Mouse (Mus musculus): Measurements from ENCODE around the gene Arnt2. TPM values are rescaled to one million over a fixed set of nuclear protein-coding genes. Genes with fewer than 3 reads are reported as not detected.

Arnt2 gene
- polyA plus RNA-seq, 1 experiment from 2014 or later, result 4.4 TPM

GRCm38 (mm10) chr7:84240406-84240805 is 169.6 kb downstream of the Arnt2 start:
- Histone ChIP-seq H3K4me3 (no peak overlapping the region), H3K9me3 (replicated peaks) (no peaks in the 10 kb centered on the region), H3K27me3 (replicated peaks) (no peaks in the 10 kb centered on the region), H3K4me1 (replicated peaks) (no peaks in the 10 kb centered on the region), H3K36me3 (no peaks in the 10 kb centered on the region), H3K27ac (ENCODE audit: poor library complexity, severe bottlenecking) (no peak overlapping the region), H3K9ac (no peak overlapping the region), H3K4me2 (no peak overlapping the region)
- no peak for ATAC-seq (ENCODE audit: insufficient number of reproducible peaks, low FRiP score)
- WGBS, result 55% methylated on average over 3 of the region's 3 CpGs

- Histone ChIP-seq H3K27me3 (replicated peaks) (no peaks in the 10 kb centered on the region), H3K4me1 (replicated peaks) (no peaks in the 10 kb centered on the region), H3K36me3 (no peaks in the 10 kb centered on the region), H3K27ac (ENCODE audit: poor library complexity, severe bottlenecking) (no peak overlapping the region), H3K4me3 (no peak overlapping the region), H3K4me2 (no peak overlapping the region), H3K9ac (no peak overlapping the region), H3K9me3 (replicated peaks) (no peaks in the 10 kb centered on the region)
- no peak for ATAC-seq (ENCODE audit: insufficient number of reproducible peaks, low FRiP score)
- 74% methylated on average over 4 of the region's 4 CpGs for WGBS
These were observed 172.3 kb downstream of the Arnt2 start for GRCm38 (mm10) chr7:84237655-84238054.

DNA sequence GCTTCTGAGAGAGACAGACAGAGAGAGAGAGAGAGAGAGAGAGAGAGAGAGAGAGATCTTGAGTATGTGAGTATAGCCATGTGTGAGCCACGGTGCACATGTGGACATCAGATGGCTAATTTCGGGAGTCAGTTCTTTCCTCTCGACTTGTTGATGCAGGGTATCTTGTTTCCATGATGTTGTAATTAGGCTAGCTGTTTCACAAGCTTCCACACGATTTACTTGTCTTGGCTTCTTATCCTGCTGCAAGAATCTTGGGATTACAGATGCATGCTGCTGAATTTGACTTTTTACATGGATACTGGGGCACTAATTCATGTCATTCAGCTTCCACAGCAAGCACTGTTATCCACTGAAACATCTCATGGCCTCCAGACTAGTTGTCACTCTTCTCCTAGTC is 178.6 kb downstream of the Arnt2 start:
- H3K9ac ChIP-seq, result no peak overlapping the region
- no peaks in the 10 kb centered on the region for H3K27me3 ChIP-seq (replicated peaks)
- H3K4me3 ChIP-seq, result no peak overlapping the region
- H3K27ac ChIP-seq (ENCODE audit: poor library complexity, severe bottlenecking), result no peak overlapping the region
- H3K4me1 ChIP-seq (replicated peaks), result no peaks in the 10 kb centered on the region
- no peak overlapping the region for H3K4me2 ChIP-seq
- no peaks in the 10 kb centered on the region for H3K36me3 ChIP-seq
- WGBS, result 58% methylated on average over 4 of the region's 4 CpGs
- H3K9me3 ChIP-seq (replicated peaks), result no peaks in the 10 kb centered on the region
- ATAC-seq (ENCODE audit: insufficient number of reproducible peaks, low FRiP score), result no peak

DNA sequence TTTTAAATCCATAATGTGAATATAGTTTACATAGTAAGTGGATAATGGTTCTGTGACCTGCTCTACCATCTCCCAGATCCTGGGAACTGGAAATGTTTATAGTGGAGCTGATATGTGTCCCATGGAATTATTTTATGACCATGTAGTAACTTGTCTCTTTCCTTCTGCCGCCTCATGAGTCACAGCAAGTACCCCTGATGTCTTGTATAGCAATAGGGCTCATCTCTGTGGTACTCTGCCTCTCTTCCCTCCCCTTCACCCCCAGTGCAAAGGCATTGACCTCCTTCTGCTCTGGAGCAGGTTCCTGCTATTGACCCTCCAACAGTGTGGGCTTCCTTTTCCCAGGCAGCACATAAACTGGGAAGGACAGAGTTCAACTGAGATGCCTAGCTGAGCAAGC is 182.3 kb downstream of the Arnt2 start:
- 86% methylated on average over 1 of the region's 1 CpGs for WGBS
- H3K4me2 ChIP-seq, result no peak overlapping the region
- H3K36me3 ChIP-seq, result no peaks in the 10 kb centered on the region
- no peak overlapping the region for H3K27ac ChIP-seq (ENCODE audit: poor library complexity, severe bottlenecking)
- no peaks in the 10 kb centered on the region for H3K27me3 ChIP-seq (replicated peaks)
- H3K4me1 ChIP-seq (replicated peaks), result no peaks in the 10 kb centered on the region
- H3K9ac ChIP-seq, result no peak overlapping the region
- no peak for ATAC-seq (ENCODE audit: insufficient number of reproducible peaks, low FRiP score)
- H3K9me3 ChIP-seq (replicated peaks), result no peaks in the 10 kb centered on the region
- H3K4me3 ChIP-seq, result no peak overlapping the region

- WGBS, result 73% methylated on average over 3 of the region's 3 CpGs
- no peaks in the 10 kb centered on the region for H3K36me3 ChIP-seq
- no peaks in the 10 kb centered on the region for H3K9me3 ChIP-seq (replicated peaks)
- no peak overlapping the region for H3K9ac ChIP-seq
- H3K4me3 ChIP-seq, result no peak overlapping the region
- H3K4me2 ChIP-seq, result no peak overlapping the region
- no peak for ATAC-seq (ENCODE audit: insufficient number of reproducible peaks, low FRiP score)
- H3K4me1 ChIP-seq (replicated peaks), result no peaks in the 10 kb centered on the region
- H3K27ac ChIP-seq (ENCODE audit: poor library complexity, severe bottlenecking), result no peak overlapping the region
- H3K27me3 ChIP-seq (replicated peaks), result no peaks in the 10 kb centered on the region
These were observed 183.1 kb downstream of the Arnt2 start for GRCm38 (mm10) chr7:84226909-84227308.

DNA sequence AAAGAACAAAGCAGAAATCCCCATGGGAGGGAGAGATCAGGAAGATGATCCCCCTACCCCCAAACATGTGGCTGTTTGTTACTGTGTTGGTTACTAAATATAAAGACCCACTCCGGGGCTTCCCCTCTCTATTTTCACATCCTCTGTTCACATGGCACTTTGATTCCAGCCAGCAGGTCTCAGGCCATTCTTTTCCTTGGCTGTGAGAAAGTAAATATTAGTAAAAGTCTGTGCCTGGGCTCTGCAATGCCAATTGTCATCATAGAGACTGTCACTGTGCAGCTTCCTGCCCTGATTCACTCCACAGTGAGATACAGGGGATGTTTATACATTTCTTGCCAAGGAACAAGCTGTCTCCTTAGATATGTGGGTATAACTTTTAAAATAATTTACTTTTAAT is 197.9 kb downstream of the Arnt2 start:
- H3K4me2 ChIP-seq, result no peak overlapping the region
- H3K27ac ChIP-seq (ENCODE audit: poor library complexity, severe bottlenecking), result no peak overlapping the region
- 30% methylated on average over 1 of the region's 1 CpGs for WGBS
- no peaks in the 10 kb centered on the region for H3K36me3 ChIP-seq
- 0 out of 2 replicates have a peak, but pooled peaks have one; percentile 25 for ATAC-seq (ENCODE audit: insufficient number of reproducible peaks, low FRiP score)
- no peak overlapping the region for H3K9ac ChIP-seq
- H3K27me3 ChIP-seq (replicated peaks), result no peaks in the 10 kb centered on the region
- H3K4me1 ChIP-seq (replicated peaks), result peaks cover 20% of the 10 kb centered on the region
- H3K4me3 ChIP-seq, result no peak overlapping the region
- no peaks in the 10 kb centered on the region for H3K9me3 ChIP-seq (replicated peaks)

DNA sequence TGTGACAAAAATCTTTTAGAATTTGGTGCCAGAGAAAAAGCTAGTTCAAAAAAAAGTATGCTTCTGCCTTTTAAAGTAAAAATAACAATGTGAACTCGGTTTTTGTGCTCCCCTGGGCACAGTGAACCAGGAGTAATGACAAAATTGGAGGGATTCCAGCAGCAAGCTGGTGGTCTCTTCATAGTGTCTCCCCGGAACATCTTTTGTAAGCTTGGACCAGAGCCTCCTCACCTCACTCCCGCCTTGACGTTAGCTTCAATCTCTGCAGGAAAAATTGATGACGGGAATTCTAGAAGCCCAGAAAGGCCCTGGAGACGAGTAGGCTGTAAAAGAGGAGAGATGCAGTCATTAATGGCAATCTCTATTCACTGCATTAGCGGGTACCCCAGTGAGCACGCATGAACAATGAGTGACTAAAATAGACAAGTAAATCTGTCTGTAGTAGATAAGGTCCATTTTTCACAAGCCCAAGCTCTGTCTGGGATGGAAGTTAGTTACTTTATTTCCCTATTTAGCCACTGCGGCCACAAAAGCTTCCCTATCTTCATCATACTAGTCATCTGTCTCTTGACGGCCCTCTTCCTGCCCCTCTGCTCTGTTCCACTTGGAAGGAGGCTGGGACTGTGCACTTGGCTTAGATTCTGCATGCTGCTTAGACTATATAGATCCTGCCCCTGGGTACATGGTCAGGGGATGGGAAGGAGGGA is 199.2 kb downstream of the Arnt2 start:
- Histone ChIP-seq H3K27ac (ENCODE audit: poor library complexity, severe bottlenecking) (peak overlapping the region; percentile 38; the same call in 1 of the 2 replicates), H3K4me2 (no peak overlapping the region), H3K27me3 (replicated peaks) (no peaks in the 10 kb centered on the region), H3K4me1 (replicated peaks) (peaks cover 20% of the 10 kb centered on the region), H3K4me3 (no peak overlapping the region), H3K9me3 (replicated peaks) (no peaks in the 10 kb centered on the region), H3K9ac (no peak overlapping the region), H3K36me3 (no peaks in the 10 kb centered on the region)
- WGBS, result 38% methylated on average over 10 of the region's 10 CpGs
- peak; percentile 55; the same call in 1 of the 2 replicates for ATAC-seq (ENCODE audit: insufficient number of reproducible peaks, low FRiP score)

DNA sequence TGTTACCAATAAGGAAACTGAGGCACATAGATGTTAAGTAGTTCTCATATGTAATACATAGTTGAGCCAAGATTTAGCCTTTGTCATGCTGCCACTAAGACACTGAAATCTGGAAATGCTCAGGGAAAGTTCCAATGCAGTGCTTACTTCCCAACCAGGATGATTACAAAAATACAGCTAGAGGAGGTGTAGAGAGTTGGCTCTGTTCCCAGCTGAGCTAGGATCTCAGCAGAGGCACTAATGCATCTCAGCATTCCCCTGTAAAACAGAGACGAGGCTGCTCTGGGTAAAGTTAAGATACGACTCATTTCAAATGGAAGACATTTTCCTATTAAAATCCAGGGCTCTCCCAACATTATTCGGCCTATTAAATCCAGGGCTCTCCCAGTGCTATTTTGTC is 206.0 kb downstream of the Arnt2 start:
- 50% methylated on average over 3 of the region's 3 CpGs for WGBS
- H3K4me2 ChIP-seq, result no peak overlapping the region
- no peak overlapping the region for H3K9ac ChIP-seq
- no peak overlapping the region for H3K27ac ChIP-seq (ENCODE audit: poor library complexity, severe bottlenecking)
- no peak overlapping the region for H3K4me3 ChIP-seq
- H3K9me3 ChIP-seq (replicated peaks), result no peaks in the 10 kb centered on the region
- 0 out of 2 replicates have a peak, but pooled peaks cover 4% of the 10 kb centered on the region for H3K4me1 ChIP-seq (replicated peaks)
- no peaks in the 10 kb centered on the region for H3K27me3 ChIP-seq (replicated peaks)
- ATAC-seq (ENCODE audit: insufficient number of reproducible peaks, low FRiP score), result no peak
- no peaks in the 10 kb centered on the region for H3K36me3 ChIP-seq

- no peaks in the 10 kb centered on the region for H3K9me3 ChIP-seq (replicated peaks)
- H3K36me3 ChIP-seq, result no peaks in the 10 kb centered on the region
- H3K27ac ChIP-seq (ENCODE audit: poor library complexity, severe bottlenecking), result no peak overlapping the region
- no peaks in the 10 kb centered on the region for H3K27me3 ChIP-seq (replicated peaks)
- H3K4me1 ChIP-seq (replicated peaks), result 0 out of 2 replicates have a peak, but pooled peaks cover 4% of the 10 kb centered on the region
- H3K4me3 ChIP-seq, result no peak overlapping the region
- H3K9ac ChIP-seq, result no peak overlapping the region
- 82% methylated on average over 13 of the region's 13 CpGs for WGBS
- no peak for ATAC-seq (ENCODE audit: insufficient number of reproducible peaks, low FRiP score)
- no peak overlapping the region for H3K4me2 ChIP-seq
These were observed 208.6 kb downstream of the Arnt2 start for GRCm38 (mm10) chr7:84201151-84202068.

DNA sequence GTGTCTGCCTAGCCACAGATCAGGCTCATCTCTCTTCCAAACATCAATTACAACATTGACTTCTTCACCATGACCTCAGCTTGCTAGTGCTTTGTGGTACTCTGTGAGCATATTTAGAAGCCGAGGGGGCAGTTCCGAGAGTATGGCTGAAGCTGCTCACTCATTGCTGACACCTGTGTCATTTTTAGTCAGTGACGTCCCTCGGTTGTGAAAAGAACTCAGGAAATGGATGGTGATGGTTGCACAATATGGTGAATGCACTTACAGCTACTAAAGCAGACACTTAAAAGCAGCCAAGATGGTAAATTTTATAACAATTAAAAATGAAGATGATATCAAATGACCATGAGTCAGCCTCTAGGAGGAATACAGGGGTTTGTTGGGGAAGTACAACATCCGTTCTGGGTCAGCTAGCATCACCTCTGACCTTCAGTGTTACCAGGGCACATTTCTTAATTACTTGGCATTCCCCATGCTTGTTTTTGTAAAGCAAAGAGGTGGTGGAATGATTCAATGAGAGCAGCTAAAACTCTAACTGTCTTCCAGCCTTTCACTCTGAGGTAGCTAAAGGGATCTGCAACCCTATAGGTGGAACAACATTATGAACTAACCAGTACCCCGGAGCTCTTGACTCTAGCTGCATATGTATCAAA is 212.6 kb downstream of the Arnt2 start:
- Histone ChIP-seq H3K4me3 (no peak overlapping the region), H3K4me2 (no peak overlapping the region), H3K27ac (ENCODE audit: poor library complexity, severe bottlenecking) (no peak overlapping the region), H3K9me3 (replicated peaks) (no peaks in the 10 kb centered on the region), H3K9ac (no peak overlapping the region), H3K36me3 (no peaks in the 10 kb centered on the region), H3K27me3 (replicated peaks) (no peaks in the 10 kb centered on the region), H3K4me1 (replicated peaks) (no peaks in the 10 kb centered on the region)
- no peak for ATAC-seq (ENCODE audit: insufficient number of reproducible peaks, low FRiP score)
- 79% methylated on average over 6 of the region's 6 CpGs for WGBS
